Mouse (Mus musculus): ENCODE data around the gene Frem1. TPM values are rescaled to one million over a fixed set of nuclear protein-coding genes. Genes with fewer than 3 reads are reported as not detected.

Gene Frem1
- polyA plus RNA-seq, 1 experiment from 2014 or later: 1.4 TPM

DNA sequence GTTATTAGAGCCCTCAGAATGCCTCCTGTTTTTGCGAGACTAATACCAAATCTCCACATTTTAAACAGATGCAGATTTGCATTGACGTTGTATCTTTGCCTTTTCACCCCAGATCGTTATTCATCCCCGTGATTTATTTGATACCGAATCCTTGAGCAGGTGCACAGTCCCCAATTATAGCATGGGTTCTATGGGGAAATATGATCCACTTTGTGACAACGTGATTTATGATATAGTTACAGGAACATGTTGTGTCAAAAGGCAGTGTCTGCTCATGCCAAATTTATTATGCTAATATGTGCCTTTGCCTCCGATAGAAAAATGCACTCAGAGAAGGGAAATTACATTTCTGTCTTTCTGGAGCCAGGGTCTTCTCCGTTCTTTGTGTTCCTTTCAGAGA is 102.6 kb downstream of the Frem1 start:
- no peak overlapping the region for H3K27ac ChIP-seq (ENCODE audit: low read length)
- no peaks in the 10 kb centered on the region for H3K27me3 ChIP-seq (ENCODE audit: control insufficient read depth, insufficient read depth, low read depth, low read length)
- no peak overlapping the region for H3K9ac ChIP-seq (ENCODE audit: low read depth, low read length)
- no peak for ATAC-seq
- no peaks in the 10 kb centered on the region for H3K9me3 ChIP-seq (replicated peaks; ENCODE audit: control insufficient read depth, low read length, poor library complexity, severe bottlenecking)
- H3K36me3 ChIP-seq (ENCODE audit: control insufficient read depth, insufficient read depth, low read length): no peaks in the 10 kb centered on the region
- no peak overlapping the region for H3K4me3 ChIP-seq (ENCODE audit: low read depth, low read length)
- no peaks in the 10 kb centered on the region for H3K4me1 ChIP-seq (ENCODE audit: control insufficient read depth, insufficient read depth, low read length)
- no peak overlapping the region for H3K4me2 ChIP-seq (ENCODE audit: low read length)
- 62% methylated on average over 8 of the region's 8 CpGs for WGBS

DNA sequence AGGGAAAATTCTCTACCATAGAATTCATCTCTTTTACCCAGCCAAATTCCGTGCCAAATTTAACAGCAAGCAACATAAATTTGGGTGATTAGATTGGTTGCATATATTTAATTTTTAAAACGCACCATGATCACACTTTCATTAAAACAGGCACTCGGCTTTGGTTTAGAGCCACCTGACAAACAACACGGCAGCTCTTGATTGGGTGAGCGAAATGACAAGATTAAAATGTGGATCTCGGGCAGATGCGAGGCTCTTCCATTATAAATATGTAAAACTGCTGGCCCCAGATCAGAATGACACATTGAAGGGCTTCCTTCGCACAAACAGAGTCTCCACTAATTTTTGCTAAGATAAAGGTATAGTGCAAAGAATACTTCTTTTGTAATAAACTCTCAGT is 105.4 kb downstream of the Frem1 start:
- H3K4me1 ChIP-seq (ENCODE audit: control insufficient read depth, insufficient read depth, low read length): no peaks in the 10 kb centered on the region
- no peaks in the 10 kb centered on the region for H3K27me3 ChIP-seq (ENCODE audit: control insufficient read depth, insufficient read depth, low read depth, low read length)
- no peak overlapping the region for H3K4me2 ChIP-seq (ENCODE audit: low read length)
- H3K27ac ChIP-seq (ENCODE audit: low read length): peak overlapping the region; percentile 39
- no peaks in the 10 kb centered on the region for H3K9me3 ChIP-seq (replicated peaks; ENCODE audit: control insufficient read depth, low read length, poor library complexity, severe bottlenecking)
- no peaks in the 10 kb centered on the region for H3K36me3 ChIP-seq (ENCODE audit: control insufficient read depth, insufficient read depth, low read length)
- H3K4me3 ChIP-seq (ENCODE audit: low read depth, low read length): no peak overlapping the region
- H3K9ac ChIP-seq (ENCODE audit: low read depth, low read length): no peak overlapping the region
- ATAC-seq: no peak
- WGBS: 57% methylated on average over 8 of the region's 8 CpGs

DNA sequence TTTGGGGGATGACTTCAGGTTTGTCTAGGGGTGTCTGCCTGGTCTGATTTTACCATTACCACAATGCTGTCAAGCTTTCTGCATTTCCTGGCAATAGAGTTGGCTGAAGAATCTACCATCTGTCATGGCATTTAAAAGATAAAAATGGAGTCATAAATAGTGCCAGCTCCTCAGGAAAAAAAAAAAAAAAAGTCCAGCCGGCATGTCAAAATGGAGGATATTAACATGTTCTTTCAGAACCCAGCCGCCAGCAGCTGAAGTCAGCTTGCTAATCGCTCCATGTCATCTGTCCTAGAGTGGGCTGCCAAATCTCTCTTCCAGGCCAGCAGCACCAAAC is 105.9 kb downstream of the Frem1 start:
- H3K4me3 ChIP-seq (ENCODE audit: low read depth, low read length): no peak overlapping the region
- peak overlapping the region; percentile 63 for H3K27ac ChIP-seq (ENCODE audit: low read length)
- H3K4me1 ChIP-seq (ENCODE audit: control insufficient read depth, insufficient read depth, low read length): no peaks in the 10 kb centered on the region
- H3K9me3 ChIP-seq (replicated peaks; ENCODE audit: control insufficient read depth, low read length, poor library complexity, severe bottlenecking): no peaks in the 10 kb centered on the region
- H3K27me3 ChIP-seq (ENCODE audit: control insufficient read depth, insufficient read depth, low read depth, low read length): no peaks in the 10 kb centered on the region
- H3K4me2 ChIP-seq (ENCODE audit: low read length): peak overlapping the region; percentile 12; the same call in 1 of the 2 replicates
- H3K36me3 ChIP-seq (ENCODE audit: control insufficient read depth, insufficient read depth, low read length): no peaks in the 10 kb centered on the region
- ATAC-seq: peak; percentile 54
- no peak overlapping the region for H3K9ac ChIP-seq (ENCODE audit: low read depth, low read length)
- 14% methylated on average over 3 of the region's 3 CpGs for WGBS

DNA sequence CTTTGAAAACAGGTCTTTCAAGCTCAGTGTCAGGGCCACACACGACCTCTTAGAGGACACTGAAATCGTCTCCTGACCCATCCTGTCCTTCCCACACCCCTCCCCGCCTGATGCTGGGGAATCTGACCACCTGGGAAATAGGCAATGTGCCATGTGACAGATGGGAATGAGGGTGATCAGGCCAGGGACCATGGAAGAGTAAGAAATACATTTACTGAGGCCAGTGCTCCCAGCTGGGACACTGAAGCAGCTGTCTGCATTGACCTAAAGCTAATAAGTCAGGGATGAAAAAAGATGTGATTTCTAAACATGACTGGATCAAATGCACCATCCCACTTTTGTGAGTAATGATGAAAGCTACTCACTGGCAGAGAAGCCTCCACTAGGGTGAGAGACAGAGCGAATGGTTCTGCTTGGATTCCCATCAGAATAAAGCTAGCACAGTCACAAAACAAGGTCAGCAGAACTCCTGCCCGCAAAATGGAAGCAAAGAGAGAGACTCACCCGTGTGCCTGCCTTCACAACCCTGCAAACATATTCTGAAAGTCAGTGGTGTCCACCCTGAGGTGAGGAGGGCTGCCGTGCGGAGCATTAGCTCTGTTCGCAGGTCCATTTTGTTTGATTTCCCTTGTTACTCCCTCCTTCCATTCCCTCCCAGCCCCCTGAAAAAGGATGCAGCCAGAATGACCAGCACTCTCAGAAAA is 106.4 kb downstream of the Frem1 start:
- Histone ChIP-seq H3K4me2 (ENCODE audit: low read length) (peak overlapping the region; percentile 12; the same call in 1 of the 2 replicates), H3K4me3 (ENCODE audit: low read depth, low read length) (no peak overlapping the region), H3K4me1 (ENCODE audit: control insufficient read depth, insufficient read depth, low read length) (no peaks in the 10 kb centered on the region), H3K27ac (ENCODE audit: low read length) (peak overlapping the region; percentile 63), H3K27me3 (ENCODE audit: control insufficient read depth, insufficient read depth, low read depth, low read length) (no peaks in the 10 kb centered on the region), H3K9ac (ENCODE audit: low read depth, low read length) (no peak overlapping the region), H3K9me3 (replicated peaks; ENCODE audit: control insufficient read depth, low read length, poor library complexity, severe bottlenecking) (no peaks in the 10 kb centered on the region), H3K36me3 (ENCODE audit: control insufficient read depth, insufficient read depth, low read length) (no peaks in the 10 kb centered on the region)
- WGBS: 54% methylated on average over 9 of the region's 9 CpGs
- ATAC-seq: peak; percentile 52

DNA sequence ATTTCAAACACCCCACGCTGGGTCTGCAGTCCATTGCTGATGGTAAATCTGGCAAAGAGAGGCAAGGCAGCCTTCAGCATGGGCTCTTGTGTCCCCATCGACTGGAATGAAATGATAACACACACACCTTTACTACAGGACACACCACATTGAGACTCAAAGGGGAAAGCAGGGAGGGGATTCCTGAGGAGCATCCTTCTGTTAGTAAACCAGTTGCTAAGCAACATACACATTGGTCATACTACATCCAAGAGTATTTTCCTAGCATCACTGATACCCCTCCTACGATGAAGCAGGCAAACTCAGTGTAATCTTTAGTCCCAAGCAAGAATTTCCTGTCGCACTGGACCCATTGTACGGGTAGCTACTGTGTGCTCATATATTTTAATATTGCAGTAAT is 111.5 kb downstream of the Frem1 start:
- 83% methylated on average over 5 of the region's 5 CpGs for WGBS
- Histone ChIP-seq H3K36me3 (ENCODE audit: control insufficient read depth, insufficient read depth, low read length) (no peaks in the 10 kb centered on the region), H3K27me3 (ENCODE audit: control insufficient read depth, insufficient read depth, low read depth, low read length) (no peaks in the 10 kb centered on the region), H3K27ac (ENCODE audit: low read length) (no peak overlapping the region), H3K9ac (ENCODE audit: low read depth, low read length) (no peak overlapping the region), H3K4me1 (ENCODE audit: control insufficient read depth, insufficient read depth, low read length) (no peaks in the 10 kb centered on the region), H3K4me2 (ENCODE audit: low read length) (no peak overlapping the region), H3K9me3 (replicated peaks; ENCODE audit: control insufficient read depth, low read length, poor library complexity, severe bottlenecking) (no peaks in the 10 kb centered on the region), H3K4me3 (ENCODE audit: low read depth, low read length) (no peak overlapping the region)
- 0 out of 2 replicates have a peak, but pooled peaks have one; percentile 60 for ATAC-seq

DNA sequence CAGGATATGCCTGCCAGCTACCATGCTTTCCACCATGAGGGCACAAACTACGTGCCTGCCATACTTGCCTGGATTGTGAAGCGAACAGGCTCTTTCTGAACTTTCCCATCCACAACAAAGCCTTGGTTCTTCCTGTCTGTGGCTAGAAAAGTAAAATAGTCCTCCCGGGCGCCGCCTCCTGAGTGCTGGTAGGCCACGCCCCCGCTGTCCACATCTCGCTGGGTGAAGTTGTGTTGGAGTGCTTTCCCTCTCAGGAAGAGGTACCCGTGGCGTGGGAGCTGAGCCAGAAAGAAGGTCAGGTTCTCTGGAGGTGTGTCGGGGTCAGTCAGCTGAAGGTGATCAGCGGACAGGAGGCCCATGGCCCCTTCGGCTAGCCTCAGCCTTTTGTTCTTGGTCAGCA is 111.9 kb downstream of the Frem1 start:
- no peak overlapping the region for H3K9ac ChIP-seq (ENCODE audit: low read depth, low read length)
- no peak overlapping the region for H3K27ac ChIP-seq (ENCODE audit: low read length)
- H3K9me3 ChIP-seq (replicated peaks; ENCODE audit: control insufficient read depth, low read length, poor library complexity, severe bottlenecking): no peaks in the 10 kb centered on the region
- no peaks in the 10 kb centered on the region for H3K36me3 ChIP-seq (ENCODE audit: control insufficient read depth, insufficient read depth, low read length)
- H3K4me3 ChIP-seq (ENCODE audit: low read depth, low read length): no peak overlapping the region
- ATAC-seq: 0 out of 2 replicates have a peak, but pooled peaks have one; percentile 13
- 82% methylated on average over 13 of the region's 13 CpGs for WGBS
- no peaks in the 10 kb centered on the region for H3K27me3 ChIP-seq (ENCODE audit: control insufficient read depth, insufficient read depth, low read depth, low read length)
- H3K4me1 ChIP-seq (ENCODE audit: control insufficient read depth, insufficient read depth, low read length): no peaks in the 10 kb centered on the region
- H3K4me2 ChIP-seq (ENCODE audit: low read length): no peak overlapping the region

DNA sequence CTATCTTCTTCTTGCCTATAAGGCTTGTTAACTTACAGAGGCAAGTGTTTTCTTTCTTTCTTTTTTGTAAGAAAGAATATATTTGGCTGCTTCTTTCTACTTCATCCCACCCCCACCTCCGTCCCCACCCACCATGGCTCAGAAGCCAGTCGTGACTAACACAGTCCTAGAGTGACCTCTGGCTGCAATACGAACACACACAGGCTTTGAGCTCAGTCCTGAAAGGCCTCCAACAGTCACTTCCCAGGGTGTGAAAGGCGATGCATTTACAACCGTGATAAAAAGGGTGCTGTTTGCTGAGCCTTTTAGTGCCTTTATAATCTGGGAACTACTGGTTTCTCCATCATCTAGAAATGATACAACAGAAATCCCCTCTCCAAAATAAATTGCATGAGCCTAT is 117.8 kb downstream of the Frem1 start:
- no peak overlapping the region for H3K4me3 ChIP-seq (ENCODE audit: low read depth, low read length)
- no peaks in the 10 kb centered on the region for H3K9me3 ChIP-seq (replicated peaks; ENCODE audit: control insufficient read depth, low read length, poor library complexity, severe bottlenecking)
- no peak overlapping the region for H3K4me2 ChIP-seq (ENCODE audit: low read length)
- no peak overlapping the region for H3K9ac ChIP-seq (ENCODE audit: low read depth, low read length)
- H3K4me1 ChIP-seq (ENCODE audit: control insufficient read depth, insufficient read depth, low read length): no peaks in the 10 kb centered on the region
- 4% methylated on average over 5 of the region's 5 CpGs for WGBS
- ATAC-seq: peak; percentile 97
- no peaks in the 10 kb centered on the region for H3K36me3 ChIP-seq (ENCODE audit: control insufficient read depth, insufficient read depth, low read length)
- no peak overlapping the region for H3K27ac ChIP-seq (ENCODE audit: low read length)
- no peaks in the 10 kb centered on the region for H3K27me3 ChIP-seq (ENCODE audit: control insufficient read depth, insufficient read depth, low read depth, low read length)

DNA sequence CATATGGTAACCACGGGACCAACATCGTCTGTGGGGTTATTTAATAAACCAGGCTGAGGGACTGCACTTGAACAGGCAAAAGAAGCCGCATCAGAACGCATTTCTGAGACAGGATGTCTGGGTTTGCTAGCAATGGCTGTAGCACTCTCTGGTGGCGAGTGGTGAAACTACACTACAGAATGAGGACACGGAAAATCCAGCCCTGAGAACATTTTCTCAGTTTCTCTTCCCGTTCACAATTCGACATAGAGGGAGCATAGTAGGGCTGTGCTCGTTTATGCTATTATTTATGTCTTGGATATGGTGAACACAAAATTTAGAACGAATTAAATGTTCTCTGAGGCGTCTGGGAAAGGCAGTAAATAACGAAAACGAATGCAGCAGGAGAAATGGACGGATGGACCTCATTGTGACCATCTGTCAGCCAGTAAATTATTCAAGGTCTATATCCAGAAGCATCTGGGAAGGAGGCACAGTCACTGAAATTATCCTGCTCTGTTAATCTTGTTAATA is 118.4 kb downstream of the Frem1 start:
- Histone ChIP-seq H3K4me3 (ENCODE audit: low read depth, low read length) (peak overlapping the region; percentile 1; the same call in 1 of the 2 replicates), H3K36me3 (ENCODE audit: control insufficient read depth, insufficient read depth, low read length) (no peaks in the 10 kb centered on the region), H3K27me3 (ENCODE audit: control insufficient read depth, insufficient read depth, low read depth, low read length) (no peaks in the 10 kb centered on the region), H3K4me1 (ENCODE audit: control insufficient read depth, insufficient read depth, low read length) (no peaks in the 10 kb centered on the region), H3K9ac (ENCODE audit: low read depth, low read length) (0 out of 2 replicates have a peak overlapping the region, but pooled peaks have one; percentile 8), H3K27ac (ENCODE audit: low read length) (no peak overlapping the region), H3K4me2 (ENCODE audit: low read length) (peak overlapping the region; percentile 46), H3K9me3 (replicated peaks; ENCODE audit: control insufficient read depth, low read length, poor library complexity, severe bottlenecking) (no peaks in the 10 kb centered on the region)
- peak; percentile 86 for ATAC-seq
- 6% methylated on average over 14 of the region's 14 CpGs for WGBS

DNA sequence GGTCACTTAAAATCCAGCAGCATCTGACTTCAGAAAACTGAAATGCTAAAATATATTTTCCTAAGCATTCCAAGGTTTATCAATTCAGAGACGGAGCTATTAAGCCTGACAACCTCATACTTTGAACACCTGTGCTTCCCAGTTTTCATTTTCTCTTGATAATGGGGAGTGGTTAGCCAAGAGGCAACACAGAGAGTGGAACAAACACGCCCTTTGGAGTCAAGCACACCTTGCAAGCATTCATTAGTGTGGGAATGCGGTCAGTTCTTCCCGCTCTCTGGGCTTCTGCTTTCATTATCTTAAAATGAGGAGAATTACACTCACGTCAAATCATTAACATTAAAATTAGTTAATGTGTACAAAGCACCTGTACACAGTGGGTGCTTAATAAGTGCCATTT is 122.1 kb downstream of the Frem1 start:
- 80% methylated on average over 5 of the region's 5 CpGs for WGBS

More for the DNA sequence above, 122.1 kb downstream of the Frem1 start:
- H3K36me3 ChIP-seq (ENCODE audit: control insufficient read depth, insufficient read depth, low read length): no peaks in the 10 kb centered on the region
- H3K4me3 ChIP-seq (ENCODE audit: low read depth, low read length): no peak overlapping the region
- no peak overlapping the region for H3K4me2 ChIP-seq (ENCODE audit: low read length)
- H3K9ac ChIP-seq (ENCODE audit: low read depth, low read length): no peak overlapping the region
- ATAC-seq: no peak
- no peak overlapping the region for H3K27ac ChIP-seq (ENCODE audit: low read length)
- H3K9me3 ChIP-seq (replicated peaks; ENCODE audit: control insufficient read depth, low read length, poor library complexity, severe bottlenecking): no peaks in the 10 kb centered on the region
- H3K4me1 ChIP-seq (ENCODE audit: control insufficient read depth, insufficient read depth, low read length): no peaks in the 10 kb centered on the region
- no peaks in the 10 kb centered on the region for H3K27me3 ChIP-seq (ENCODE audit: control insufficient read depth, insufficient read depth, low read depth, low read length)

Data from midbrain, embryonic 16.5 days (tissue).